ENCODE assay signal across 8 mouse cellular contexts in genomic region chr2:178698648-178699047, GRCm38 (mm10).
DNase-seq lines count a peak whose midpoint lies in the region; ATAC-seq and TF ChIP-seq lines count a peak whose summit lies in the region.

No protein-coding gene starts in this region.

- no peak for ATAC-seq in liver, postnatal 0 days
- no peak for ATAC-seq in liver, embryonic 11.5 days (replicated peaks; ENCODE audit: low FRiP score)
- ATAC-seq in embryonic facial prominence, embryonic 15.5 days (ENCODE audit: insufficient number of reproducible peaks, low FRiP score, low TSS enrichment, low read depth), result no peak
- peak; percentile 74 for ATAC-seq in intestine, embryonic 16.5 days
- no peak for ATAC-seq in inflammation-experienced regulatory T-cells, adult 6 months

- H3K9me3 ChIP-seq in liver, postnatal 0 days (ENCODE audit: low read length), result no peaks in the 10 kb centered on the region
- no peaks in the 10 kb centered on the region for H3K9me3 ChIP-seq in liver, embryonic 11.5 days (ENCODE audit: control insufficient read depth, low read length)
- no peaks in the 10 kb centered on the region for H3K9me3 ChIP-seq in embryonic facial prominence, embryonic 15.5 days (replicated peaks)
- no peaks in the 10 kb centered on the region for H3K9me3 ChIP-seq in intestine, embryonic 16.5 days (ENCODE audit: control insufficient read depth, low read length)

- H3K4me2 ChIP-seq in liver, postnatal 0 days (ENCODE audit: low read depth, low read length), result no peak overlapping the region
- H3K4me2 ChIP-seq in liver, embryonic 11.5 days, result no peak overlapping the region
- H3K4me2 ChIP-seq in embryonic facial prominence, embryonic 15.5 days (replicated peaks), result no peak overlapping the region
- no peak overlapping the region for H3K4me2 ChIP-seq in intestine, embryonic 16.5 days (ENCODE audit: low read depth, low read length)

- no peak overlapping the region for H3K9ac ChIP-seq in liver, postnatal 0 days (replicated peaks)
- no peak overlapping the region for H3K9ac ChIP-seq in liver, embryonic 11.5 days (ENCODE audit: low read depth, low read length)
- H3K9ac ChIP-seq in embryonic facial prominence, embryonic 15.5 days, result no peak overlapping the region
- H3K9ac ChIP-seq in intestine, embryonic 16.5 days (ENCODE audit: low read depth, low read length), result no peak overlapping the region

- no peak for DNase-seq in liver, postnatal 0 days
- no peak for DNase-seq in liver, embryonic 11.5 days (ENCODE audit: low spot score)
- peak; percentile 52 to 85 for DNase-seq in left cerebral cortex, adult 9 months (ENCODE audit: low spot score in 2 of 2)
- peak; percentile 73 for DNase-seq in right cerebral cortex, postnatal 14 days
- no peak for DNase-seq in adipocyte (ENCODE audit: low spot score)

- TF ChIP-seq CTCF in liver, postnatal 0 days (IDR thresholded peaks at IDR 0.05; ENCODE audit: low read depth), result no peak

- H3K36me3 ChIP-seq in liver, postnatal 0 days (replicated peaks; ENCODE audit: insufficient read depth, low read length), result no peaks in the 10 kb centered on the region
- no peaks in the 10 kb centered on the region for H3K36me3 ChIP-seq in liver, embryonic 11.5 days (ENCODE audit: control insufficient read depth, insufficient read depth, low read length)
- H3K36me3 ChIP-seq in embryonic facial prominence, embryonic 15.5 days, result no peaks in the 10 kb centered on the region
- H3K36me3 ChIP-seq in intestine, embryonic 16.5 days (ENCODE audit: control insufficient read depth, insufficient read depth, low read length), result no peaks in the 10 kb centered on the region

- WGBS in liver, postnatal 0 days (ENCODE audit: insufficient replicate concordance), result 80% methylated on average over 13 of the region's 13 CpGs
- 81% methylated on average over 13 of the region's 13 CpGs for WGBS in liver, embryonic 11.5 days
- 53% methylated on average over 13 of the region's 13 CpGs for WGBS in embryonic facial prominence, embryonic 15.5 days
- 48% methylated on average over 13 of the region's 13 CpGs for WGBS in intestine, embryonic 16.5 days

- no peaks in the 10 kb centered on the region for H3K4me1 ChIP-seq in liver, postnatal 0 days (ENCODE audit: insufficient read depth)
- H3K4me1 ChIP-seq in liver, embryonic 11.5 days (replicated peaks; ENCODE audit: control insufficient read depth, insufficient read depth, low read length), result no peaks in the 10 kb centered on the region
- peaks cover 5% of the 10 kb centered on the region for H3K4me1 ChIP-seq in embryonic facial prominence, embryonic 15.5 days
- H3K4me1 ChIP-seq in intestine, embryonic 16.5 days (ENCODE audit: control insufficient read depth, insufficient read depth, low read length), result no peaks in the 10 kb centered on the region

- TF ChIP-seq EP300 in liver, postnatal 0 days (IDR thresholded peaks at IDR 0.05; ENCODE audit: low read depth), result no peak

- H3K27me3 ChIP-seq in liver, postnatal 0 days (ENCODE audit: insufficient read depth, low read length), result no peaks in the 10 kb centered on the region
- no peaks in the 10 kb centered on the region for H3K27me3 ChIP-seq in liver, embryonic 11.5 days (replicated peaks; ENCODE audit: control insufficient read depth, insufficient read depth, low read length)
- no peaks in the 10 kb centered on the region for H3K27me3 ChIP-seq in embryonic facial prominence, embryonic 15.5 days
- H3K27me3 ChIP-seq in intestine, embryonic 16.5 days (replicated peaks; ENCODE audit: control insufficient read depth, insufficient read depth, low read length), result no peaks in the 10 kb centered on the region

- H3K27ac ChIP-seq in liver, postnatal 0 days (ENCODE audit: low read depth), result peak overlapping the region; percentile 34; the same call in 1 of the 2 replicates
- no peak overlapping the region for H3K27ac ChIP-seq in liver, embryonic 11.5 days (ENCODE audit: low read depth, low read length)
- H3K27ac ChIP-seq in embryonic facial prominence, embryonic 15.5 days (replicated peaks), result peak overlapping the region; percentile 51; the same call in 1 of the 2 replicates
- peak overlapping the region; percentile 61; the same call in 1 of the 2 replicates for H3K27ac ChIP-seq in intestine, embryonic 16.5 days (ENCODE audit: low read length)

- H3K4me3 ChIP-seq in liver, postnatal 0 days (ENCODE audit: low read depth, low read length), result no peak overlapping the region
- no peak overlapping the region for H3K4me3 ChIP-seq in liver, embryonic 11.5 days (ENCODE audit: low read depth, low read length)
- no peak overlapping the region for H3K4me3 ChIP-seq in embryonic facial prominence, embryonic 15.5 days (replicated peaks)
- H3K4me3 ChIP-seq in intestine, embryonic 16.5 days (ENCODE audit: low read length), result no peak overlapping the region

Comparison
In these comparisons a context has a peak if more than half of its experiments do, and no peak if none do; other contexts are left out.
1. DNase-seq: peak in left cerebral cortex, adult 9 months (2 of 2) and right cerebral cortex, postnatal 14 days (single experiment); none in liver, postnatal 0 days (single experiment), liver, embryonic 11.5 days (single experiment) and adipocyte (single experiment).